8 mouse cellular contexts compared by ENCODE assay signal in genomic region chr5:149637306-149637705, GRCm38 (mm10). TPM values are rescaled to one million over a fixed set of nuclear protein-coding genes. Genes with fewer than 3 reads are reported as not detected.
DNase-seq lines count a peak whose midpoint lies in the region; ATAC-seq and TF ChIP-seq lines count a peak whose summit lies in the region.

No protein-coding gene starts in this region.

- no peaks in the 10 kb centered on the region for H3K27me3 ChIP-seq in erythroblast, embryonic 14.5 days (ENCODE audit: control insufficient read depth)
- H3K27me3 ChIP-seq in C2C12 (ENCODE audit: control insufficient read depth, insufficient read depth, insufficient read length): no peaks in the 10 kb centered on the region
- no peaks in the 10 kb centered on the region for H3K27me3 ChIP-seq in hindbrain, embryonic 10.5 days (ENCODE audit: insufficient read depth, poor library complexity, severe bottlenecking)
- no peaks in the 10 kb centered on the region for H3K27me3 ChIP-seq in liver, postnatal 0 days (ENCODE audit: insufficient read depth, low read length)

- peak overlapping the region; percentile 97 for H3K4me3 ChIP-seq in erythroblast, embryonic 14.5 days (replicated peaks)
- H3K4me3 ChIP-seq in C2C12 (ENCODE audit: insufficient read depth, poor library complexity, severe bottlenecking): peak overlapping the region; percentile 43
- H3K4me3 ChIP-seq in hindbrain, embryonic 10.5 days: peak overlapping the region; percentile 76
- H3K4me3 ChIP-seq in liver, postnatal 0 days (ENCODE audit: low read depth, low read length): no peak overlapping the region

- no peak for ATAC-seq in erythroblast, adult 5-6 weeks (replicated peaks; ENCODE audit: low FRiP score, poor library complexity, severe bottlenecking)
- ATAC-seq in liver, postnatal 0 days: no peak
- ATAC-seq in megakaryocyte progenitor cell, adult 5-6 weeks (replicated peaks; ENCODE audit: poor library complexity): no peak
- ATAC-seq in inflammation-experienced regulatory T-cells, adult 6 months: no peak

- no peak for TF ChIP-seq CTCF in C2C12 (IDR thresholded peaks at IDR 0.05; ENCODE audit: control insufficient read depth, insufficient read depth, insufficient read length)
- TF ChIP-seq CTCF in liver, postnatal 0 days (IDR thresholded peaks at IDR 0.05; ENCODE audit: low read depth): no peak

- peak overlapping the region; percentile 92 for H3K27ac ChIP-seq in hindbrain, embryonic 10.5 days
- no peak overlapping the region for H3K27ac ChIP-seq in liver, postnatal 0 days (ENCODE audit: low read depth)

- H3ac ChIP-seq in C2C12 (ENCODE audit: control insufficient read depth, insufficient read length, low read depth): no peak overlapping the region

- peaks cover 34% of the 10 kb centered on the region for H3K79me3 ChIP-seq in C2C12 (ENCODE audit: low read depth)

- 70% methylated on average over 8 of the region's 8 CpGs for WGBS in hindbrain, embryonic 10.5 days
- WGBS in liver, postnatal 0 days (ENCODE audit: insufficient replicate concordance): 60% methylated on average over 8 of the region's 8 CpGs

- no peak overlapping the region for H3K9ac ChIP-seq in liver, postnatal 0 days (replicated peaks)

- peaks cover 17% of the 10 kb centered on the region for H3K36me3 ChIP-seq in erythroblast, embryonic 14.5 days (ENCODE audit: control insufficient read depth)
- peaks cover 28% of the 10 kb centered on the region for H3K36me3 ChIP-seq in C2C12 (ENCODE audit: control insufficient read depth, insufficient read depth)
- H3K36me3 ChIP-seq in hindbrain, embryonic 10.5 days: peaks cover 22% of the 10 kb centered on the region
- peaks cover 3% of the 10 kb centered on the region; the same call in 1 of the 2 replicates for H3K36me3 ChIP-seq in liver, postnatal 0 days (replicated peaks; ENCODE audit: insufficient read depth, low read length)

- peaks cover 58% of the 10 kb centered on the region for H3K4me1 ChIP-seq in erythroblast, embryonic 14.5 days (ENCODE audit: control insufficient read depth)
- H3K4me1 ChIP-seq in hindbrain, embryonic 10.5 days (replicated peaks): peaks cover 33% of the 10 kb centered on the region
- peaks cover 11% of the 10 kb centered on the region for H3K4me1 ChIP-seq in liver, postnatal 0 days (ENCODE audit: insufficient read depth)

- H3K4me2 ChIP-seq in liver, postnatal 0 days (ENCODE audit: low read depth, low read length): peak overlapping the region; percentile 99

- H3K9me3 ChIP-seq in erythroblast, embryonic 14.5 days (ENCODE audit: control insufficient read depth, low read length): no peaks in the 10 kb centered on the region
- no peaks in the 10 kb centered on the region for H3K9me3 ChIP-seq in hindbrain, embryonic 10.5 days
- no peaks in the 10 kb centered on the region for H3K9me3 ChIP-seq in liver, postnatal 0 days (ENCODE audit: low read length)

- TF ChIP-seq EP300 in liver, postnatal 0 days (IDR thresholded peaks at IDR 0.05; ENCODE audit: low read depth): no peak

- DNase-seq in hindbrain, embryonic 10.5 days (ENCODE audit: low spot score): no peak
- no peak for DNase-seq in liver, postnatal 0 days
- no peak for DNase-seq in spleen, postnatal 10 days (ENCODE audit: low spot score in 2 of 2)

- H3K79me2 ChIP-seq in C2C12 (ENCODE audit: control insufficient read depth, insufficient read depth): peaks cover 38% of the 10 kb centered on the region

TF ChIP-seq in C2C12, 6 proteins besides CTCF, POLR2A, EP300 and RAD21:
- TF ChIP-seq USF1 (IDR thresholded peaks at IDR 0.05; ENCODE audit: low read depth) (no peak), FOSL1 (IDR thresholded peaks at IDR 0.05; ENCODE audit: insufficient read depth, low read length, poor library complexity, severe bottlenecking) (no peak), CEBPB (IDR thresholded peaks at IDR 0.05; ENCODE audit: low read depth) (no peak), MAX (IDR thresholded peaks at IDR 0.05) (no peak), MYOD1 (IDR thresholded peaks at IDR 0.05; ENCODE audit: control insufficient read depth, insufficient read length, low read depth) (no peak), MYOG (IDR thresholded peaks at IDR 0.05; ENCODE audit: control insufficient read depth, extremely low read depth, insufficient read length) (no peak)

RNA-seq across cellular contexts. Expression of gene Hsph1, which starts 1.1 kb away (rescaled TPM):
- polyA plus RNA-seq in erythroblast, embryonic 14.5 days (2012): 2.4 and 2.8 TPM in 2 replicates
- 22.4 and 23.6 TPM in 2 replicates for total RNA-seq in erythroblast, adult 5-6 weeks (2015; ENCODE audit: low replicate concordance)
- 16.6 and 19.0 TPM in 2 replicates for total RNA-seq in erythroblast, adult 5-6 weeks (2017; ENCODE audit: low replicate concordance)
- 74.1 TPM for polyA plus RNA-seq in C2C12 (2012; fragmentation: generic; extraction: Trizol)
- polyA plus RNA-seq in hindbrain, embryonic 10.5 days (2016; fragmentation: Nextera tagmentation; extraction: Ambion mirVana): 95.4 and 120 TPM in 2 replicates
- polyA plus RNA-seq in liver, postnatal 0 days (2015; fragmentation: Nextera tagmentation; extraction: Ambion mirVana): 5.1 and 6.4 TPM in 2 replicates
- 70.9 and 82.2 TPM in 2 replicates for total RNA-seq in megakaryocyte progenitor cell, adult 5-6 weeks (2015)
- total RNA-seq in megakaryocyte progenitor cell, adult 5-6 weeks (2017): 39.1 and 39.6 TPM in 2 replicates
- polyA plus RNA-seq in inflammation-experienced regulatory T-cells, adult 6 months (2017; shearing (Covaris generic)): 10 to 100 TPM; 15.8 to 35.5 (median 20.2) TPM

RNA-seq across cellular contexts. Expression of gene B3glct, which starts 40.7 kb away (rescaled TPM):
- polyA plus RNA-seq in erythroblast, embryonic 14.5 days (2012): 0.25 and 0.56 TPM in 2 replicates
- 6.7 and 11.9 TPM in 2 replicates for total RNA-seq in erythroblast, adult 5-6 weeks (2015; ENCODE audit: low replicate concordance)
- 0.68 and 1.4 TPM in 2 replicates for total RNA-seq in erythroblast, adult 5-6 weeks (2017; ENCODE audit: low replicate concordance)
- 4.6 TPM for polyA plus RNA-seq in C2C12 (2012; fragmentation: generic; extraction: Trizol)
- 11.9 and 14.9 TPM in 2 replicates for polyA plus RNA-seq in hindbrain, embryonic 10.5 days (2016; fragmentation: Nextera tagmentation; extraction: Ambion mirVana)
- 2.5 TPM in 2 replicates for polyA plus RNA-seq in liver, postnatal 0 days (2015; fragmentation: Nextera tagmentation; extraction: Ambion mirVana)
- total RNA-seq in megakaryocyte progenitor cell, adult 5-6 weeks (2015): 8.9 and 10.9 TPM in 2 replicates
- 5.9 and 9.7 TPM in 2 replicates for total RNA-seq in megakaryocyte progenitor cell, adult 5-6 weeks (2017)
- polyA plus RNA-seq in inflammation-experienced regulatory T-cells, adult 6 months (2017; shearing (Covaris generic)): 1 to 10 TPM; 1.7 to 3.8 (median 2.8) TPM
